Mouse (Mus musculus): Measurements from ENCODE around the gene Agap2. TPM values are rescaled to one million over a fixed set of nuclear protein-coding genes. Genes with fewer than 3 reads are reported as not detected.
A peak's percentile ranks its signal among the peaks of the same experiment; 100 is the strongest.

The Agap2 gene
- total and polyA plus RNA-seq, 2 experiments from 2014 or later, result 6.3 to 343 TPM

- TF ChIP-seq CTCF (IDR thresholded peaks at IDR 0.05), result peak; percentile 56
- no peak overlapping the region for H3K27ac ChIP-seq (ENCODE audit: low read depth, low read length)
- H3K27me3 ChIP-seq (ENCODE audit: insufficient read depth, low read length), result 0 out of 2 replicates have a peak, but pooled peaks cover 4% of the 10 kb centered on the region
- ATAC-seq (ENCODE audit: low FRiP score) (no peak), DNase-seq (ENCODE audit: low spot score) (no peak)
- WGBS, result 71% methylated on average over 6 of the region's 6 CpGs
- no peak overlapping the region for H3K4me2 ChIP-seq (ENCODE audit: low read depth, low read length, poor library complexity, severe bottlenecking)
- H3K9ac ChIP-seq (replicated peaks; ENCODE audit: low read length, poor library complexity, severe bottlenecking), result no peak overlapping the region
- no peaks in the 10 kb centered on the region for H3K9me3 ChIP-seq (ENCODE audit: low read length)
- peaks cover 52% of the 10 kb centered on the region for H3K36me3 ChIP-seq (ENCODE audit: insufficient read depth, low read length)
- no peak overlapping the region for H3K4me3 ChIP-seq (ENCODE audit: low read depth, low read length)
- peaks cover 15% of the 10 kb centered on the region; the same call in 1 of the 2 replicates for H3K4me1 ChIP-seq (ENCODE audit: insufficient read depth, low read length)
These were observed 10.5 kb downstream of the Agap2 start for GRCm38 (mm10) chr10:127085633-127086032.

- no peaks in the 10 kb centered on the region for H3K9me3 ChIP-seq (ENCODE audit: low read length)
- no peak overlapping the region for H3K4me3 ChIP-seq (ENCODE audit: low read depth, low read length)
- ATAC-seq (ENCODE audit: low FRiP score) (no peak), DNase-seq (ENCODE audit: low spot score) (peak; percentile 52)
- WGBS, result 21% methylated on average over 57 of the region's 57 CpGs
- peaks cover 13% of the 10 kb centered on the region; the same call in 1 of the 2 replicates for H3K4me1 ChIP-seq (ENCODE audit: insufficient read depth, low read length)
- H3K36me3 ChIP-seq (ENCODE audit: insufficient read depth, low read length), result peaks cover 48% of the 10 kb centered on the region
- no peak overlapping the region for H3K4me2 ChIP-seq (ENCODE audit: low read depth, low read length, poor library complexity, severe bottlenecking)
- TF ChIP-seq CTCF (IDR thresholded peaks at IDR 0.05), result no peak
- H3K9ac ChIP-seq (replicated peaks; ENCODE audit: low read length, poor library complexity, severe bottlenecking), result peak overlapping the region; percentile 24; the same call in 1 of the 2 replicates
- no peak overlapping the region for H3K27ac ChIP-seq (ENCODE audit: low read depth, low read length)
- 0 out of 2 replicates have a peak, but pooled peaks cover 4% of the 10 kb centered on the region for H3K27me3 ChIP-seq (ENCODE audit: insufficient read depth, low read length)
These were observed 15.7 kb downstream of the Agap2 start for GRCm38 (mm10) chr10:127090560-127091411.

GRCm38 (mm10) chr10:127091507-127092396, 16.7 kb downstream of the Agap2 start:
- peak; percentile 15; the same call in 1 of the 2 replicates for TF ChIP-seq CTCF (IDR thresholded peaks at IDR 0.05)
- Histone ChIP-seq H3K36me3 (ENCODE audit: insufficient read depth, low read length) (peaks cover 57% of the 10 kb centered on the region), H3K4me2 (ENCODE audit: low read depth, low read length, poor library complexity, severe bottlenecking) (no peak overlapping the region), H3K9me3 (ENCODE audit: low read length) (no peaks in the 10 kb centered on the region), H3K27me3 (ENCODE audit: insufficient read depth, low read length) (0 out of 2 replicates have a peak, but pooled peaks cover 4% of the 10 kb centered on the region), H3K4me1 (ENCODE audit: insufficient read depth, low read length) (peaks cover 13% of the 10 kb centered on the region; the same call in 1 of the 2 replicates), H3K4me3 (ENCODE audit: low read depth, low read length) (no peak overlapping the region), H3K27ac (ENCODE audit: low read depth, low read length) (no peak overlapping the region), H3K9ac (replicated peaks; ENCODE audit: low read length, poor library complexity, severe bottlenecking) (no peak overlapping the region; the same call in 1 of the 2 replicates)
- DNase-seq (ENCODE audit: low spot score) (peak; percentile 20), ATAC-seq (ENCODE audit: low FRiP score) (no peak)
- WGBS, result 14% methylated on average over 35 of the region's 51 CpGs

- H3K4me3 ChIP-seq (ENCODE audit: low read depth, low read length), result no peak overlapping the region
- no peak overlapping the region for H3K27ac ChIP-seq (ENCODE audit: low read depth, low read length)
- DNase-seq (ENCODE audit: low spot score) (no peak), ATAC-seq (ENCODE audit: low FRiP score) (no peak)
- H3K27me3 ChIP-seq (ENCODE audit: insufficient read depth, low read length), result no peaks in the 10 kb centered on the region
- H3K9ac ChIP-seq (replicated peaks; ENCODE audit: low read length, poor library complexity, severe bottlenecking), result no peak overlapping the region
- H3K36me3 ChIP-seq (ENCODE audit: insufficient read depth, low read length), result peaks cover 54% of the 10 kb centered on the region
- H3K4me1 ChIP-seq (ENCODE audit: insufficient read depth, low read length), result peaks cover 13% of the 10 kb centered on the region; the same call in 1 of the 2 replicates
- H3K4me2 ChIP-seq (ENCODE audit: low read depth, low read length, poor library complexity, severe bottlenecking), result no peak overlapping the region
- H3K9me3 ChIP-seq (ENCODE audit: low read length), result no peaks in the 10 kb centered on the region
- TF ChIP-seq CTCF (IDR thresholded peaks at IDR 0.05), result no peak
- WGBS, result 41% methylated on average over 4 of the region's 4 CpGs
These were observed 17.7 kb downstream of the Agap2 start for GRCm38 (mm10) chr10:127092742-127093141.

GRCm38 (mm10) chr10:127094382-127094802, 19.3 kb downstream of the Agap2 start:
- no peaks in the 10 kb centered on the region for H3K27me3 ChIP-seq (ENCODE audit: insufficient read depth, low read length)
- H3K36me3 ChIP-seq (ENCODE audit: insufficient read depth, low read length), result peaks cover 56% of the 10 kb centered on the region
- H3K4me3 ChIP-seq (ENCODE audit: low read depth, low read length), result no peak overlapping the region
- H3K4me2 ChIP-seq (ENCODE audit: low read depth, low read length, poor library complexity, severe bottlenecking), result no peak overlapping the region
- no peaks in the 10 kb centered on the region for H3K9me3 ChIP-seq (ENCODE audit: low read length)
- ATAC-seq (ENCODE audit: low FRiP score) (no peak), DNase-seq (ENCODE audit: low spot score) (peak; percentile 54)
- 34% methylated on average over 7 of the region's 7 CpGs for WGBS
- TF ChIP-seq CTCF (IDR thresholded peaks at IDR 0.05), result no peak
- peak overlapping the region; percentile 62 for H3K27ac ChIP-seq (ENCODE audit: low read depth, low read length)
- no peak overlapping the region for H3K9ac ChIP-seq (replicated peaks; ENCODE audit: low read length, poor library complexity, severe bottlenecking)
- peaks cover 13% of the 10 kb centered on the region; the same call in 1 of the 2 replicates for H3K4me1 ChIP-seq (ENCODE audit: insufficient read depth, low read length)
